Mouse (Mus musculus) E14TG2a.4 (cell line): ENCODE measurements at regions not wholly inside any gene's neighbourhood (a gene's known extent, or its start where the extent isn't known, plus 50 kb on each side); places are given as distances from the start of the nearest gene placed in this dataset.

ENCODE experiments used
- H3K27me3 ChIP-seq: 2 replicates; pipeline ENCODE4 v1.6.1; 2014; ENCODE audit warnings: low read length, control low read depth; ENCODE audit not compliant: insufficient read depth
- H3K36me3 ChIP-seq: 2 replicates; pipeline ENCODE4 v1.6.1; 2014; ENCODE audit warnings: low read length, control low read depth; ENCODE audit not compliant: insufficient read depth
- H3K4me1 ChIP-seq: replicated peaks from 2 replicates; pipeline ENCODE4 v1.6.1; 2014; ENCODE audit warnings: low read depth, low read length, control low read depth
- H3K4me3 ChIP-seq: replicated peaks from 2 replicates; pipeline ENCODE4 v1.5.1; 2014; ENCODE audit warnings: mild to moderate bottlenecking, low read length
- H3K9me3 ChIP-seq: 2 replicates; pipeline ENCODE4 v1.6.1; 2014; ENCODE audit warnings: low read length, control low read depth
- CTCF ChIP-seq: conservative IDR thresholded peaks from 2 replicates; pipeline ENCODE4 v1.5.1; 2014; ENCODE audit warnings: low read length
- NANOG ChIP-seq: IDR thresholded peaks from 2 replicates; pipeline ENCODE4 v1.6.1; 2014; ENCODE audit warnings: borderline replicate concordance, low read length, mixed read lengths
- POU5F1 ChIP-seq: IDR thresholded peaks from 2 replicates; pipeline ENCODE4 v1.6.1; 2014; ENCODE audit warnings: low read length, borderline replicate concordance

GRCm38 (mm10) chr13:51333481-51333880 is 75.0 kb upstream of the S1pr3 start:
- Histone ChIP-seq H3K36me3 (no peaks in the 10 kb centered on the region), H3K27me3 (no peaks in the 10 kb centered on the region), H3K4me1 (no peaks in the 10 kb centered on the region), H3K9me3 (peaks cover 4% of the 10 kb centered on the region; the same call in 1 of the 2 replicates), H3K4me3 (no peak overlapping the region)
- no peak for TF ChIP-seq NANOG
- no peak for TF ChIP-seq CTCF
- no peak for TF ChIP-seq POU5F1

GRCm38 (mm10) chr13:51336726-51337125 is 71.7 kb upstream of the S1pr3 start:
- Histone ChIP-seq H3K4me1 (no peaks in the 10 kb centered on the region), H3K36me3 (no peaks in the 10 kb centered on the region), H3K27me3 (no peaks in the 10 kb centered on the region), H3K9me3 (peaks cover 8% of the 10 kb centered on the region), H3K4me3 (no peak overlapping the region)
- no peak for TF ChIP-seq CTCF
- no peak for TF ChIP-seq NANOG
- no peak for TF ChIP-seq POU5F1

GRCm38 (mm10) chr13:51337931-51338330 is 70.5 kb upstream of the S1pr3 start:
- TF ChIP-seq NANOG: no peak
- TF ChIP-seq CTCF: no peak
- no peak for TF ChIP-seq POU5F1
- no peaks in the 10 kb centered on the region for H3K27me3 ChIP-seq
- H3K4me3 ChIP-seq: no peak overlapping the region
- no peaks in the 10 kb centered on the region for H3K36me3 ChIP-seq
- H3K4me1 ChIP-seq: no peaks in the 10 kb centered on the region
- peaks cover 18% of the 10 kb centered on the region for H3K9me3 ChIP-seq

- H3K4me1 ChIP-seq: peaks cover 11% of the 10 kb centered on the region; the same call in 1 of the 2 replicates
- H3K9me3 ChIP-seq: peaks cover 25% of the 10 kb centered on the region
- no peaks in the 10 kb centered on the region for H3K36me3 ChIP-seq
- peaks cover 4% of the 10 kb centered on the region; the same call in 1 of the 2 replicates for H3K27me3 ChIP-seq
- no peak overlapping the region for H3K4me3 ChIP-seq
- no peak for TF ChIP-seq POU5F1
- no peak for TF ChIP-seq CTCF
- no peak for TF ChIP-seq NANOG
Observed at GRCm38 (mm10) chr13:51345321-51345720, 63.1 kb upstream of the S1pr3 start.

GRCm38 (mm10) chr13:51345839-51346550 is 62.4 kb upstream of the S1pr3 start:
- peaks cover 24% of the 10 kb centered on the region for H3K9me3 ChIP-seq
- no peaks in the 10 kb centered on the region for H3K36me3 ChIP-seq
- peaks cover 4% of the 10 kb centered on the region; the same call in 1 of the 2 replicates for H3K27me3 ChIP-seq
- TF ChIP-seq NANOG (no peak), POU5F1 (no peak), CTCF (no peak)
- H3K4me3 ChIP-seq: no peak overlapping the region
- H3K4me1 ChIP-seq: peaks cover 11% of the 10 kb centered on the region; the same call in 1 of the 2 replicates

GRCm38 (mm10) chr13:51348707-51349106 is 59.7 kb upstream of the S1pr3 start:
- peaks cover 11% of the 10 kb centered on the region; the same call in 1 of the 2 replicates for H3K4me1 ChIP-seq
- H3K4me3 ChIP-seq: no peak overlapping the region
- H3K27me3 ChIP-seq: peaks cover 4% of the 10 kb centered on the region; the same call in 1 of the 2 replicates
- H3K36me3 ChIP-seq: no peaks in the 10 kb centered on the region
- TF ChIP-seq NANOG: no peak
- TF ChIP-seq CTCF: no peak
- no peak for TF ChIP-seq POU5F1
- H3K9me3 ChIP-seq: 0 out of 2 replicates have a peak, but pooled peaks cover under 1% of the 10 kb centered on the region

- TF ChIP-seq POU5F1: no peak
- TF ChIP-seq CTCF: no peak
Observed at GRCm38 (mm10) chr13:51349818-51350551, 58.5 kb upstream of the S1pr3 start.

GRCm38 (mm10) chr13:51352874-51353273 is 55.6 kb upstream of the S1pr3 start:
- no peak overlapping the region for H3K4me3 ChIP-seq
- H3K9me3 ChIP-seq: no peaks in the 10 kb centered on the region
- TF ChIP-seq CTCF (no peak), NANOG (no peak), POU5F1 (no peak)

More at GRCm38 (mm10) chr13:51349818-51350551, 58.5 kb upstream of the S1pr3 start:
- peaks cover 4% of the 10 kb centered on the region; the same call in 1 of the 2 replicates for H3K27me3 ChIP-seq
- no peaks in the 10 kb centered on the region for H3K9me3 ChIP-seq
- peaks cover 11% of the 10 kb centered on the region; the same call in 1 of the 2 replicates for H3K4me1 ChIP-seq
- no peak overlapping the region for H3K4me3 ChIP-seq
- H3K36me3 ChIP-seq: no peaks in the 10 kb centered on the region

More at GRCm38 (mm10) chr13:51352874-51353273, 55.6 kb upstream of the S1pr3 start:
- H3K4me1 ChIP-seq: no peaks in the 10 kb centered on the region
- H3K36me3 ChIP-seq: no peaks in the 10 kb centered on the region
- peaks cover 4% of the 10 kb centered on the region; the same call in 1 of the 2 replicates for H3K27me3 ChIP-seq
